Mouse (Mus musculus) WW6 (cell line): Measurements from ENCODE around the gene Hapln2.

ENCODE experiments used
- DNase-seq: peaks from one replicate; pipeline ENCODE4 v3.0.0-alpha.2; 2013; ENCODE audit warnings: low read depth, low spot score

Gene Hapln2

GRCm38 (mm10) chr3:88005822-88006786 lies 21.3 kb downstream of the Hapln2 start:
- no peak for DNase-seq

GRCm38 (mm10) chr3:88002291-88002976 lies 24.9 kb downstream of the Hapln2 start:
- DNase-seq: no peak

GRCm38 (mm10) chr3:88000816-88001595 lies 26.4 kb downstream of the Hapln2 start:
- DNase-seq: no peak

DNA sequence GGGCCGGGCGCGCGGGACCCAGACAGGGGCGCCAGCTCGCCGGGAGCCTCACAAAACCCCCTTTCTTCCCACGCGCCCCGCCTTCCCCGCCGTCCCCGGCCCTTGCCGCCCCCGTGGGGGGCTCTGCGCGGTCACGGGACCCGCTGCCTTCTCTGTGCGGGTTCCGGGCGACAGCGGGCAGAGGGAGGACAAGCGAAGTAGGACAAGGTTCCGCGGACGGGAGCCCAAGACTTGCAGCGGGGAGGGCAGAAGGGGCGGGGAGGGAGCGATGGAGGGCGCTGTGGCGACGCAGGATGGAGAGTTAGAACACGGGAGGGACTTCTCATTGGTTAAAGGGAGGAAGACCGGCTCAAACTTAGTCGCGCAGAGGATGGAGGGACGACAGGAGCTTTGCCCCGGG lies 27.2 kb downstream of the Hapln2 start, which contains the start of gene Bcan:
Gene Bcan, minus strand, starts transcription at position 50 of the 400 bp plus-strand sequence.
- no peak for DNase-seq

GRCm38 (mm10) chr3:87999243-87999895 lies 28.0 kb downstream of the Hapln2 start:
- DNase-seq: no peak

DNA sequence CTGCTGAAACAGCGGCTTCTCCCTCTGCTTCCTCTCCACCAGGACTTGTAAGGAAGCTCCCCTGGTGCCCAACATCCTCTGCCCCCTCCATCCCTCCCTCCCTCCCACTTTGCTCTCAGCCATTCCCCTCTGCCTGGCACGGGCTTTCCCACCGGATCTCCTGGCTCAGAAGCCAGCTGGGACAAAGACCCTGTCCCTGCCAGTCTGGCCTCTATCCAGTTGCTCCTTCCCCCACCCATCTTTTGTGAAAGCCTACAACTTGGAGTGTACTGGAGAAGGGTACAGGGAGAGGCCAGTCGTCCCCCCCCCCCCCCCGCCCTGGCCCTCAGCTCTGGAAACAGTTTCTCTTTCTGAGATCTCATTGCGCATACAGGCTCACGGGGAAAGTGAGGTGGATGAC lies 28.6 kb downstream of the Hapln2 start:
- no peak for DNase-seq

DNA sequence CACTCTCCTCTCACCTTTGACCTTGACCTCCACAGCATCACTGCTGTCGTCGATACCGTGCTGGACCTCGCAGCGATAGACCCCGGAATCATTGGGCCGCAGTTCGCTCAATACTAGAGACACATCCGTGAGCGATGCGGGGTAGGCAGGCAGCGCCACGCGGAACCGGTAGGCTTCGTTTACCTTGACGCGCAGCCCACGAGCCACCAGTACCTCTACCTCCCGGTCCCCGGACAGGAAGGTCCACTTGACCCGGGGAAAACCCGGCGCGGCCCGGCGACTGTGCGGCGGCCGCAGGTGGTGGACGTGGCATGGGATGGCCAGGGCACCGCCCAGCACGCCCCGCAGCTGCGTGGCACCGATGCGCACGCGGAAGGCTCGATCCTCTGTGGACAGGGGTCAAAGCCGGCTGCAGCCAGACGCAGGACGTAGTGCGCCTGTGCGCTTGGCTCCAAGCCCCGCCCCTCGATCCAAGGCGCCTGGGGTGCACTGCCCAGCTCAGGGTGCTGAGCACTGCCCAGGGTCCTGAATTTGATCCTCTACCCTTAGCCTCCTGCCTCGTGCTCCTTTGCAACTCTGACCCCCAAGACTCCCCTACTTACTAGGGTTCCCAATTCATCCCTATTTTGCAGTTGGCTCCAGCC lies 30.3 kb downstream of the Hapln2 start:
- no peak for DNase-seq

GRCm38 (mm10) chr3:87996401-87996800 lies 31.0 kb downstream of the Hapln2 start:
- DNase-seq: no peak

GRCm38 (mm10) chr3:87995331-87995730 lies 32.1 kb downstream of the Hapln2 start:
- DNase-seq: no peak

DNA sequence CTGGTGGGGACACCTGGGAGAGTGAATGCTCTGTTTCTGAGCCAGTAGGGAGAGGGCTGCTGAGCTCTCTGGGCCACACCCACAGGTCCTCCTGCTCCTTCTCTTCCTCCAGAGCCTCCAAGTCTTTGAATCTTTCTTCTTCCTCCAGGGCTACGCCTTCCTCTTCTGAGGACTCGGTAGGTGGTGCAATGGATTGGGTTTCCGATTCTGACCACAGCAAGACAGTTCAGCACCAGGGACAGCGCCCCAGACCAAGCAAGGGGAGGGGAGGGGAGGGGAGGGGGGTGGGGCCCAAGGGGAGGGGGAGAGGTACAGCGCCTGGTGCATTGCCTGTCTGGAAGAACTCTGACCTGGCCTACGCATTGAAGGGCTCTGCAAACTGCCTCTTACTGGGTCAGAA lies 33.9 kb downstream of the Hapln2 start:
- no peak for DNase-seq

- DNase-seq: no peak
These were observed 37.4 kb downstream of the Hapln2 start for GRCm38 (mm10) chr3:87989935-87990334.

DNA sequence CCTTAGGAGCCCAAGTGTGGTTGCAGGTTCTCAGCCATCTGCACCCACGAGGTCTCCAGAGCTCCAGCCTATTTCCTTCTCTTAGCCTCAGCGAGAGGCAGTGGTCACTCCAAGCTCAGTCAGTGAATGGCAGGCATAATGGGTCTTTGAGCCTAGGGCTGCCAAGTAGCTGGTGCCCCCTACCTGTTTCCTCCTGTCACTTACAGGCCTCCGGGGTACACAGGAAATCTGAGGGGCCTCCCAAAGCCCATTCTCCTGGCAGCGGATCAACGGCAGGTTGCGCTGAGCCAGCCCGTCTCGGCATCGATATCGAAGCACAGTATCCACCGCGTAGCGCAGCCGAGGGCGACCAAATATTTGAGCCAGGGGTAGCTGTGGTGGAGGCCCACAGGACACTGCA lies 39.3 kb downstream of the Hapln2 start:
- no peak for DNase-seq

DNA sequence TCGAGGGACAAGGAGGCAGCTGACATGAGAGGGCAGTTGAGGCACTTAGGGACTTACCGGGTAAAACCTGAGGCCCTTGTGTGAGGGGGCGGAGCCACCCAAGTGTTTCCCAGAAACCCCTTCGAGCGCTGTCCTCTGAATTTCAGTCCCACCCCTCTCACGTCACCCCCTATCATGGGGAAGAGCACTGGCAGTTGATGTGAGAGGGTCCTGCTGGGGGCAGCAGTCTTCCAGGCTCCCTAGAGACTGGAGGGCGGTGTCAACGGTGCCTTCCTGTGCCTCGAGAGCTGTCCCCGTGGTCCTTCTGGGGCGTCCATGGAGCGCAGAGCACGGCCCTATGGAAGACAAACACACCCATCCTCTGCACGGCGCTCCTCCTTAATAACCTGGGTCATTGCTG lies 39.8 kb downstream of the Hapln2 start:
- no peak for DNase-seq

- DNase-seq: peak; percentile 93
These were observed 40.5 kb downstream of the Hapln2 start for GRCm38 (mm10) chr3:87986868-87987267.

- DNase-seq: no peak
These were observed 41.7 kb downstream of the Hapln2 start for GRCm38 (mm10) chr3:87985505-87986320.

- no peak for DNase-seq
These were observed 43.3 kb downstream of the Hapln2 start for GRCm38 (mm10) chr3:87984094-87984493.

DNA sequence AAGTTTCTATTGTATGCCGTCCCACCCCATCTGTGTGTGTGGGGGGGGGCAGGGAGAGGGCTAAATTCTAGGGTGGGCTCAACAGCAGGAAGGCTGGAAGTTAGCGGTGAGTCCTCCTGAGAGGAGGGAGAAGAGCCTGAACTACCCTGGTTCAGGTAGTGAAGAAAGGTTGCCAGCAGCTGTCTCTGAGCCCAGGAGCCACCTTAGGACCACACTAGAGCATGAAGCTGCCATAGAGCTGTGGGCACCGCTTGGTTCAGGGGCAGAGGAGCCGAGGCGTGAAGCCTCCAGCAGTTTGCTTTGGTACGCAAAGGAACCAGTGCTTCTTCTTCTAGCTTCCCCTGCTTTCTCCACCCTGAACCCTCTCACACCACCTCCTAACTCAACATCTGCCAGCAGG lies 43.8 kb downstream of the Hapln2 start:
- no peak for DNase-seq

DNA sequence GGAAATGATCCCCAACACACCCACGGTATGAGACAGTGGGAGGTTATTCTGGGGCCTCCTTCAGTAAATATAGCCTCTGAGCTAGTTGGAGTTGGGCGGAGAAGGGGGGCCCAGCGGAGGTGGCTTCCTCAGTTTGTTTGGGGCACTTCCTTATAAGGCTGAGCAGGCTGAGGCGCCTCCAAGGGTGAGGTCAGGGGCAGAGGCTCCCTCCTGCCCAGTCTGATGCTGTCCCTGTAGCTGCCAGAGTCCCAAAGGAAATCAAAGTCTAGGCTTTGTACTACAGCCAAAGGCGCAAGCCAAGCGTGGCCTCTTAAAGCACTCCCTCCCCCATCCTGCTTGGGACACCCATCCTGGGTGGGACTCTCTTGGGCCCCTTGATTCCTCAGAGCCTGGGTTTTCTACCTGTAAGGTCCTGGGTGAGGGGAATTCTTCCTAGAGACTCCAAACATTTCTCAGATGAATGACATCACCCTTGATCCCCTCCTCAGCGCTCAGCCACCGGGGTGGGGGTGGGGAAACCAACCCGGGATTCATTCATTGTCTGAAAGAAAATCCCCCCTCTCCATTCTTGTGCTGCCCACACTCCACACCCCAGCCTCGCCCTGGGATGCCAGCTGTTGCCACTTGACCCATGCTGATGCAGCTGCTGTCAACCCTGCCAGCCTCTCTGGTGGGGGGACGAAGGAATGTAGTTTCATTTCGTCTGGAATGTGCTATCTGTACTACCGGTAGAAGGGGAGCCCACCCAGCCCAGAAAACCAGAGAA lies 44.4 kb downstream of the Hapln2 start:
- no peak for DNase-seq
